Mouse (Mus musculus) forebrain, postnatal 0 days (tissue): ENCODE results near the gene Bag6. TPM values are rescaled to one million over a fixed set of nuclear protein-coding genes. Genes with fewer than 3 reads are reported as not detected.

Experiments
- ATAC-seq: fragments of 200-750 bp; cut with Nextera tagmentation; 2 replicates; pipeline ENCODE4 v1.8.0; 2017; ENCODE audit warnings: mild to moderate bottlenecking, moderate library complexity
- DNase-seq: peaks from one replicate; pipeline ENCODE4 v3.0.0-alpha.2; 2015
- H3K27ac ChIP-seq: fragments of 300-500 bp; sonication (generic); 2 replicates; pipeline ENCODE4 v1.5.1; 2014; ENCODE audit warnings: low read depth, mild to moderate bottlenecking, antibody characterized with exemption, low read length, moderate library complexity, mixed read lengths
- H3K27me3 ChIP-seq: fragments of 300-500 bp; sonication (generic); 2 replicates; pipeline ENCODE4 v1.6.1; 2014; ENCODE audit warnings: mild to moderate bottlenecking, low read length, mixed read lengths; ENCODE audit not compliant: insufficient read depth
- H3K36me3 ChIP-seq: fragments of 300-500 bp; sonication (generic); 2 replicates; pipeline ENCODE4 v1.6.1; 2014; ENCODE audit warnings: mild to moderate bottlenecking, moderate library complexity; ENCODE audit not compliant: insufficient read depth
- H3K4me1 ChIP-seq: fragments of 300-500 bp; sonication (generic); 2 replicates; pipeline ENCODE4 v1.6.1; 2014; ENCODE audit warnings: antibody characterized with exemption; ENCODE audit not compliant: insufficient read depth
- H3K4me2 ChIP-seq: fragments of 300-500 bp; sonication (generic); 2 replicates; pipeline ENCODE4 v1.6.1; 2014; ENCODE audit warnings: low read depth, mild to moderate bottlenecking, moderate library complexity
- H3K4me3 ChIP-seq: fragments of 300-500 bp; sonication (generic); 2 replicates; pipeline ENCODE4 v1.5.1; 2014; ENCODE audit warnings: low read depth, low read length, mixed read lengths
- H3K9ac ChIP-seq: fragments of 300-500 bp; sonication (generic); 2 replicates; pipeline ENCODE4 v1.6.1; 2014; ENCODE audit warnings: mild to moderate bottlenecking
- H3K9me3 ChIP-seq: fragments of 300-500 bp; sonication (generic); 2 replicates; pipeline ENCODE4 v1.6.1; 2016; ENCODE audit warnings: low read length
- CTCF ChIP-seq: sonication (generic); IDR thresholded peaks from 2 replicates; pipeline ENCODE4 v1.5.1; 2016; ENCODE audit warnings: antibody characterized with exemption, control low read depth, low read depth
- WGBS: fragments of 180-500 bp; shearing (Covaris S2); extraction: QIAGEN DNeasy Blood & Tissue Kit; methylation state at CpG from one replicate; pipeline ENCODE4 v1.1.7; 2014; 5-methylcytosine and 5-hydroxymethylcytosine counted together
- polyA plus RNA-seq: library from polyadenylated mRNA; unstranded; fragments of >200 nt; fragmentation: Nextera tagmentation; extraction: Ambion mirVana; gene quantifications from 2 replicates; pipeline ENCODE4 v1.2.1, GENCODE M21; 2015
- total RNA-seq: library from RNA; depleted of rRNA; stranded (reverse); fragments of >200 nt; gene quantifications from 2 replicates; pipeline ENCODE4 v1.2.3, GENCODE M21; 2014

The Bag6 gene
- total and polyA plus RNA-seq, 2 experiments from 2014 or later = 71.9 to 340 TPM

DNA sequence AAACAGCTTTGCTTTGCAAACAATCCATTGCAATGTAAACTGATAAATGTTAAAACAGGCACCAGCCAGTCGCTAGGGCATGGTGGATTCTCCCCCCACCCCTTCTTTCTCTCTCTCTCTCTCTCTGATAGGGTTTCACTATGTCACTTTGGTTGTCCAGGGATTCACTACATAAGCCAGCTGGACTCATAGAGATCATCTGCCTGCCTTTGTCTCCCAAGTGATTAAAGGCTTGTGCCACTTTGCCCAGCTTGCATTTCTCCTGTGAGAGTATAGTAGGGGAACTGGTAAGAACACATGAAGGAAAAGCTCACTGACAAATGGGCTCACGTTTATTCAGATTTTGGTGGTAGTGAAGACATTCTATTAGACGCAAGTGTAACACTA, 2.8 kb upstream of the Bag6 start:
- no peaks in the 10 kb centered on the region for H3K36me3 ChIP-seq
- no peak overlapping the region for H3K27ac ChIP-seq
- peaks cover 8% of the 10 kb centered on the region for H3K4me1 ChIP-seq
- H3K4me2 ChIP-seq = no peak overlapping the region
- no peak for DNase-seq
- H3K9me3 ChIP-seq = no peaks in the 10 kb centered on the region
- no peaks in the 10 kb centered on the region for H3K27me3 ChIP-seq
- TF ChIP-seq CTCF = no peak
- 74% methylated on average over 3 of the region's 3 CpGs for WGBS
- no peak for ATAC-seq
- H3K4me3 ChIP-seq = no peak overlapping the region
- H3K9ac ChIP-seq = no peak overlapping the region

DNA sequence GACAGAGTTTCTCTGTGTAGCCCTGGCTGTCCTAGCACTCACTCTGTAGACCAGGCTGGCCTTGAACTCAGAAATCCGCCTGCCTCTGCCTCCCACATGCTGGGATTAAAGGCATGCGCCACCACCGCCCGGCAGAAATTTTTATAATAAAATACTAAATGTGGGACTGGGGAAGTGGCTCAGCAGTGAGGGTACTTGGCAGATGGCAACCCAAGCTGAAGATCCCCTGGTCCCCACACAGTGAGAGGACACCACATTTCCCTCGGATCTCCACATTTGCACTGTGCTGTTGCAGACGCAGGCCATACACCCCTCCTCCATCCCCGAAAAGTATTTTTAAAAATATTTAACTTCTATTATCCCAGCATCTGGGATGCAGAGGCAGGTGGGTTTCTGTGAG, 1.5 kb upstream of the Bag6 start:
- Histone ChIP-seq H3K4me1 (peaks cover 7% of the 10 kb centered on the region), H3K27ac (no peak overlapping the region), H3K4me3 (no peak overlapping the region), H3K9ac (no peak overlapping the region), H3K4me2 (no peak overlapping the region), H3K9me3 (no peaks in the 10 kb centered on the region), H3K27me3 (no peaks in the 10 kb centered on the region), H3K36me3 (peaks cover 3% of the 10 kb centered on the region; the same call in 1 of the 2 replicates)
- no peak for ATAC-seq
- DNase-seq = no peak
- no peak for TF ChIP-seq CTCF
- WGBS = 95% methylated on average over 7 of the region's 7 CpGs

DNA sequence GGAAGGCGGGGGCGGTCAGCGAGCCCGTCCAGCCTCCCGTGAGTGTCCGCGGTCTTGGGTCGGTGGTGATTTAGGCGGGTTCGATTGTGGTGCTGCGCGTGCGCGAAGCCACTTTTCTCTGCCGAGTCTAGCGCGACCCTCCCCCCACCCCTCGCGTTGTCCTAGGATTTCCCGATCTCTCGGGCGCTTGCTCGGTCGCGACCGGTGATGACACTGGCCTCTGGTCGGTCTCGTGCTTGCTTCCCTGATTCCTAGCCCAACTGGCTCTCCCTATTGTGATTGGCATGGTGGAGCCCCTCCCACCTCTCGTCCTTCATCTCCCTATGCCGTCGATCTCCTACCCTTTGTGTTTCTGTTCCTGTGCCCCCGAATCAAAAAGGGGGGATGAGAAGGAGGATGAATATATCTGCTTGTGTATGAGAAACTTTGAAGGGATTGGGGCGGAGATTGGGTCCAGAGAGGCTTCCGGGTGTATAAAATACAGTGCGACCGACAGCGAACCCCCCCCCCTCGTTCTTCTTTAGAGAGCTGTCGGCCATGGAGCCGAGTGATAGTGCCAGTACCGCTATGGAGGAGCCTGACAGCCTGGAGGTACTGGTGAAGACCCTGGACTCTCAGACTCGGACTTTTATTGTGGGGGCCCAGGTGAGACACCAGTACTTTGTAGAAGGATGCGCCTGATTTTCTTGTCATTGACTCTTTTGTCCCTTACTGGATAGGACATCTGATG, 778 bp downstream of the Bag6 start:
- peaks cover 26% of the 10 kb centered on the region for H3K36me3 ChIP-seq
- peak; percentile 58 for ATAC-seq
- H3K9ac ChIP-seq = peak overlapping the region; percentile 73
- peak overlapping the region; percentile 90 for H3K27ac ChIP-seq
- H3K4me3 ChIP-seq = peak overlapping the region; percentile 92
- peak overlapping the region; percentile 83 for H3K4me2 ChIP-seq
- H3K4me1 ChIP-seq = peaks cover 7% of the 10 kb centered on the region
- DNase-seq = no peak
- no peaks in the 10 kb centered on the region for H3K27me3 ChIP-seq
- H3K9me3 ChIP-seq = no peaks in the 10 kb centered on the region
- under 1% methylated on average over 43 of the region's 43 CpGs for WGBS
- no peak for TF ChIP-seq CTCF

DNA sequence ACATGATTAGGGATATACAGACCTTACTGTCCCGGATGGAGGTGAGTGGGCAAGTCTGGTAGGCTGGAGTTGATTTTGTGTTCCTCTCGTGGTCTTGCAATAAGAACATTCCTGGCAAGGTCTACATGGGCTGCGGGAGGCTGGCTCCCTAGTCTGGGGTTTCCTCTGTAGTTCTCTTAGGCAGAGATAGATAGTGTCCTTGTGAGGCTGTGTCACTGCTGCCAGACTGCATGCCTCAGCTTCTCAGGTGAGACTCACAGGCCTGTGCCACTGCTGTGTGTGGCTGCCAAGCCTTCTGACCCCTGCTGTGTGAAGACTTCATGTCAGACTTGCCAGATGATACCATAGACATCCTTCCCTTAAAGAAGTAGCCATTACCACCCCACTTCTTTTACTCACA, 4.3 kb downstream of the Bag6 start:
- Histone ChIP-seq H3K27me3 (no peaks in the 10 kb centered on the region), H3K9ac (no peak overlapping the region), H3K36me3 (peaks cover 60% of the 10 kb centered on the region), H3K4me1 (peaks cover 7% of the 10 kb centered on the region), H3K4me3 (no peak overlapping the region), H3K4me2 (no peak overlapping the region), H3K9me3 (no peaks in the 10 kb centered on the region), H3K27ac (no peak overlapping the region)
- DNase-seq (no peak), ATAC-seq (no peak)
- WGBS = 89% methylated on average over 3 of the region's 3 CpGs
- TF ChIP-seq CTCF = no peak

DNA sequence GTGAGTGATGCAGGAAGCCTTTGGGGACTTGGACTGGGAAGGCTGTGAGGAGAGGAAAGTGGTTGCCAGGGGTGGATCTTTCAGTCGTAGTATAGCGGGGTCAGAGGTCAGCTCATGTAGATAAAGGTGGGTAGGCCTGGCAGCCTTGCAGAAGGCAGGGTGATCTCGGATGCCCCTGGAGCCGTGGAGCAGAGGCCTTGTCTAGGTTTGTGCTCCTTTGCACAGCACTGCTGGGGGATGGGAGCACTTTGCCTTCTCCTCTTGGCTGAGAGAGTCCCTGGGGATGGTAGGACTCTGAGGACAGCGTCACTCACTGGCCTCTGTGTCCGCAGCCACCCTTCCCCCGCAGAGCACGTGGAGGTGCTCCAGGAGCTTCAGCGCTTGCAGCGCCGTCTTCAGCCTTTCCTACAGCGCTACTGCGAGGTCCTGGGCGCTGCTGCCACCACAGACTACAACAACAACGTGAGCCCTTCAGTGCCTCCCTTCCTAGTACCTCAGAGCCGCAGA, 5.6 kb downstream of the Bag6 start:
- H3K9ac ChIP-seq = no peak overlapping the region
- TF ChIP-seq CTCF = no peak
- DNase-seq (no peak), ATAC-seq (no peak)
- H3K4me1 ChIP-seq = peaks cover 7% of the 10 kb centered on the region
- no peaks in the 10 kb centered on the region for H3K27me3 ChIP-seq
- no peak overlapping the region for H3K4me2 ChIP-seq
- H3K27ac ChIP-seq = no peak overlapping the region
- peaks cover 73% of the 10 kb centered on the region for H3K36me3 ChIP-seq
- no peaks in the 10 kb centered on the region for H3K9me3 ChIP-seq
- 80% methylated on average over 16 of the region's 16 CpGs for WGBS
- no peak overlapping the region for H3K4me3 ChIP-seq

DNA sequence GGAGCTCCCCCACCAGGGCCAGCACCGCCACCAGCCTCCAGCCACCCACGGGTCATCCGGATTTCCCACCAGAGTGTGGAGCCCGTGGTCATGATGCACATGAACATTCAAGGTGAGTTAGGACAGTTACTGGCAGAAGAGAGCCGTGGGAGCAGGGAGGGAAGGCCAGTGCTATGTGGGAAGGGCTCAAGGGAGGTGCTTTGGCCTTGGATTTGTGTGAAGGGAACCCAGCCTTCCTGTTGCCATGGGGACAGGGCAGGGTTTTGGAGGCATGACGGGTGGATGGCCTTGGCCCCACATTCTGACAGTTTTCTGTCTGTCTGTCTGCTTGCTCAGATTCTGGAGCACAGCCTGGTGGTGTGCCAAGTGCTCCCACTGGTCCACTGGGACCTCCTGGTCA, 7.0 kb downstream of the Bag6 start:
- peaks cover 87% of the 10 kb centered on the region for H3K36me3 ChIP-seq
- TF ChIP-seq CTCF = no peak
- no peak overlapping the region for H3K4me2 ChIP-seq
- no peak overlapping the region for H3K9ac ChIP-seq
- H3K4me1 ChIP-seq = no peaks in the 10 kb centered on the region
- 89% methylated on average over 6 of the region's 6 CpGs for WGBS
- H3K4me3 ChIP-seq = no peak overlapping the region
- H3K27ac ChIP-seq = no peak overlapping the region
- ATAC-seq (no peak), DNase-seq (no peak)
- no peaks in the 10 kb centered on the region for H3K27me3 ChIP-seq
- H3K9me3 ChIP-seq = no peaks in the 10 kb centered on the region

DNA sequence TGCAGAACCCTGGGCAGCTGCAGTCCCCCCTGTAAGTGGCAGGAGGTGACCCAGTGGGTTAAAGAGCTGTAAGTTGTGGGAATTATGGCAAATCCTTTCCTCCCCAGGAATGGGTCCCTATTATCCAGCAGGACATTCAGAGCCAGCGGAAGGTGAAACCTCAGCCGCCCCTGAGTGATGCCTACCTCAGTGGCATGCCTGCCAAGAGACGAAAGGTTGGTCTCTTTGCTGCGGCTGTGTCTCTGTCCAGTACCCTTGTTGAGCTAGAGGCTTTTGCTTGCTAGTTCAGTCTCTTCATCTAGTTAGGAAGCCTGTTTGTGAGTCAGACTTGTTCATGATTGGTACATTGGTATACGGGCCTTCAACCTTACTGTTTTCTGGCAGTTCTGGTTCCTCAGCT, 11.2 kb downstream of the Bag6 start:
- no peak for TF ChIP-seq CTCF
- Histone ChIP-seq H3K4me1 (no peaks in the 10 kb centered on the region), H3K4me2 (no peak overlapping the region), H3K27ac (no peak overlapping the region), H3K27me3 (no peaks in the 10 kb centered on the region), H3K9ac (no peak overlapping the region), H3K4me3 (no peak overlapping the region), H3K9me3 (no peaks in the 10 kb centered on the region), H3K36me3 (peaks cover 97% of the 10 kb centered on the region)
- no peak for ATAC-seq
- DNase-seq = peak; percentile 22
- 83% methylated on average over 5 of the region's 5 CpGs for WGBS
